Mouse (Mus musculus): ENCODE results near the gene Ciita. TPM values are rescaled to one million over a fixed set of nuclear protein-coding genes. Genes with fewer than 3 reads are reported as not detected.
A peak's percentile ranks its signal among the peaks of the same experiment; 100 is the strongest.

The Ciita gene
- polyA plus RNA-seq, 1 experiment from 2014 or later = 2.7 TPM

DNA sequence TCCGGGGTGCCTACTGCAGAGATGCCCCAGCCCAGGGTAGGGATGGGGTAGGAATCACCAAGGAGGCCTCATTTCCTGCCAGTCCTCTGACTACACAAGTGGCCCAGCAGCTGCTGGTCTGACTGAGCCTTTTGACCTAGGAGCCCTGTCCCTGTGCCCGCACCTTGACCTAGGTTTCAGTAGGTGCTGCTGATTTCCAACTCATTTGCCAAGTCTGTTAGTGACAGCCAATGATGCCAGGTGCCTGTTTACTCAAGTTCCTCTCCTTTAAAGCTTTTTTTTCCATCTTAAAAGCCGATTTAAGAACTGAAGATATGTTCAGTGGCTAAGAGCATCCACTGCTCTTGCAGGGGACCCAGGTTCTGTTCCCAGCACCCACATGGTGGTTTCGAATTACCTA, 53.9 kb downstream of the Ciita start:
- Histone ChIP-seq H3K9ac (ENCODE audit: low read length) (no peak overlapping the region), H3K27ac (ENCODE audit: low read length) (no peak overlapping the region), H3K4me3 (ENCODE audit: low read length) (no peak overlapping the region), H3K4me1 (ENCODE audit: control insufficient read depth, insufficient read depth, low read length) (peaks cover 30% of the 10 kb centered on the region), H3K9me3 (replicated peaks; ENCODE audit: control insufficient read depth, low read length) (no peaks in the 10 kb centered on the region), H3K36me3 (ENCODE audit: control insufficient read depth, insufficient read depth) (peaks cover 2% of the 10 kb centered on the region; the same call in 1 of the 2 replicates), H3K27me3 (ENCODE audit: control insufficient read depth, insufficient read depth, low read length) (no peaks in the 10 kb centered on the region), H3K4me2 (ENCODE audit: low read depth, low read length) (no peak overlapping the region)
- ATAC-seq (replicated peaks; ENCODE audit: extremely low read depth, insufficient read depth, low FRiP score) = no peak
- WGBS = 91% methylated on average over 4 of the region's 4 CpGs

DNA sequence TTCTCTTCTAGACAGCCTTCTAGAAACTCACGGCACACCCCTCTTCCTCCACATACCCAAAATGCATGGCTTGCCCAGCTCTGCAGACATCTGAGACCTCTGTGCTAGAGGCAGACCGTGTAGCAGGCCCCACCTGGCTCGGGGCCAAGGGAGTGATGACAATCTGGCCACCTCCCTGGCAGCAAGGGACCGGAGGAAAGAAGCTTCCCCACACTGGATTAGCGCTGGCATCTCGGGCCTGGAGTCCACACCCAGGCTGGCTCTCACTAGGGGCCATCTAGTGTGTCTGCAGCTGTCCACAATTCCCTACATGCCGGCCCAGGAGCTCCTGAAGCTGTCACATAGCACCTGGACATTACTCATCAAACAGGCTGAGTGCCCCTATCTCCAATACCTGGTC, 54.7 kb downstream of the Ciita start:
- no peak overlapping the region for H3K4me2 ChIP-seq (ENCODE audit: low read depth, low read length)
- peaks cover 32% of the 10 kb centered on the region for H3K4me1 ChIP-seq (ENCODE audit: control insufficient read depth, insufficient read depth, low read length)
- H3K4me3 ChIP-seq (ENCODE audit: low read length) = no peak overlapping the region
- H3K9me3 ChIP-seq (replicated peaks; ENCODE audit: control insufficient read depth, low read length) = no peaks in the 10 kb centered on the region
- H3K36me3 ChIP-seq (ENCODE audit: control insufficient read depth, insufficient read depth) = peaks cover 2% of the 10 kb centered on the region; the same call in 1 of the 2 replicates
- 43% methylated on average over 7 of the region's 7 CpGs for WGBS
- H3K9ac ChIP-seq (ENCODE audit: low read length) = no peak overlapping the region
- ATAC-seq (replicated peaks; ENCODE audit: extremely low read depth, insufficient read depth, low FRiP score) = no peak
- H3K27ac ChIP-seq (ENCODE audit: low read length) = no peak overlapping the region
- no peaks in the 10 kb centered on the region for H3K27me3 ChIP-seq (ENCODE audit: control insufficient read depth, insufficient read depth, low read length)

DNA sequence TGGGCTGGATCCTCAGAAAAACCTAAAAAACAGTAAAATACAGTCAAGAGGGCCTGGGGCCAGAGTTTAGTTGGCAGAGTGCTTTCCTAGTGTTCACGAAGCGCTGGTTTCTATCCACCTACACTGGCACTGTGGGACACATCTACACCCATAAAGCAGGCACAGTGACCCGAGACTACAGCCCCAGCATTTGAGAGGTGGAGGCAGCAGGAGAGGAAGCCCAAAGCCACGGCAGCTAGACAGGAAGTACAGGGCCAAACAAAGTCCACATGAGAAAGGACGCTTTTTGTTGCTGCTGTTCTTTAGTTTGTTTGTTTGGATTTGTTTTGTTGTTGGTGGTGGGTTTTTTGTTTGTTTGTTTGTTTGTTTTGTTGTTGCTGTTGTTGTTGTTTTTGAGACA, 56.5 kb downstream of the Ciita start:
- H3K36me3 ChIP-seq (ENCODE audit: control insufficient read depth, insufficient read depth) = no peaks in the 10 kb centered on the region
- no peak overlapping the region for H3K4me2 ChIP-seq (ENCODE audit: low read depth, low read length)
- H3K27ac ChIP-seq (ENCODE audit: low read length) = no peak overlapping the region
- no peaks in the 10 kb centered on the region for H3K27me3 ChIP-seq (ENCODE audit: control insufficient read depth, insufficient read depth, low read length)
- ATAC-seq (replicated peaks; ENCODE audit: extremely low read depth, insufficient read depth, low FRiP score) = no peak
- H3K4me3 ChIP-seq (ENCODE audit: low read length) = no peak overlapping the region
- 74% methylated on average over 5 of the region's 5 CpGs for WGBS
- no peak overlapping the region for H3K9ac ChIP-seq (ENCODE audit: low read length)
- H3K4me1 ChIP-seq (ENCODE audit: control insufficient read depth, insufficient read depth, low read length) = peaks cover 41% of the 10 kb centered on the region
- no peaks in the 10 kb centered on the region for H3K9me3 ChIP-seq (replicated peaks; ENCODE audit: control insufficient read depth, low read length)

DNA sequence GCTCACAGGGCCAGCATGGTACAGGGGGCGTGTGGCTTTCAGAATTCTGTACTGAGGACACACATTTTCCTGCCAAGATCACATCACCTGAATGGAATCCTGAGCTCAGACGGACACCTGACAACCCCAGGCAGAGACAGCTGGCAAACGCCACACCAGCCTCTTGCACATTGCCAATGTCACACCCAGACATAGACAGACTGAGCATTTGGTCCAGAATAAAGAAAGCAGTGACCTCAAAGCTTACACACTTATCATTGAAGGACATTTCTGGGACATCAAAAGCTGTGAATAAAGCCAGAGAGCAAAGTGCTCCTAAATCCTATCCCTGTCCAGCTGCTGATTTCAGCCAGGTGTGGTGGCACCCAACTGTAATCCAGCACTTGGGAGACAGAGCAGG, 57.1 kb downstream of the Ciita start:
- no peaks in the 10 kb centered on the region for H3K9me3 ChIP-seq (replicated peaks; ENCODE audit: control insufficient read depth, low read length)
- H3K27me3 ChIP-seq (ENCODE audit: control insufficient read depth, insufficient read depth, low read length) = no peaks in the 10 kb centered on the region
- H3K4me2 ChIP-seq (ENCODE audit: low read depth, low read length) = no peak overlapping the region
- no peak for ATAC-seq (replicated peaks; ENCODE audit: extremely low read depth, insufficient read depth, low FRiP score)
- H3K4me1 ChIP-seq (ENCODE audit: control insufficient read depth, insufficient read depth, low read length) = peaks cover 45% of the 10 kb centered on the region
- H3K4me3 ChIP-seq (ENCODE audit: low read length) = no peak overlapping the region
- H3K36me3 ChIP-seq (ENCODE audit: control insufficient read depth, insufficient read depth) = no peaks in the 10 kb centered on the region
- no peak overlapping the region for H3K9ac ChIP-seq (ENCODE audit: low read length)
- WGBS = 45% methylated on average over 3 of the region's 3 CpGs
- H3K27ac ChIP-seq (ENCODE audit: low read length) = no peak overlapping the region

DNA sequence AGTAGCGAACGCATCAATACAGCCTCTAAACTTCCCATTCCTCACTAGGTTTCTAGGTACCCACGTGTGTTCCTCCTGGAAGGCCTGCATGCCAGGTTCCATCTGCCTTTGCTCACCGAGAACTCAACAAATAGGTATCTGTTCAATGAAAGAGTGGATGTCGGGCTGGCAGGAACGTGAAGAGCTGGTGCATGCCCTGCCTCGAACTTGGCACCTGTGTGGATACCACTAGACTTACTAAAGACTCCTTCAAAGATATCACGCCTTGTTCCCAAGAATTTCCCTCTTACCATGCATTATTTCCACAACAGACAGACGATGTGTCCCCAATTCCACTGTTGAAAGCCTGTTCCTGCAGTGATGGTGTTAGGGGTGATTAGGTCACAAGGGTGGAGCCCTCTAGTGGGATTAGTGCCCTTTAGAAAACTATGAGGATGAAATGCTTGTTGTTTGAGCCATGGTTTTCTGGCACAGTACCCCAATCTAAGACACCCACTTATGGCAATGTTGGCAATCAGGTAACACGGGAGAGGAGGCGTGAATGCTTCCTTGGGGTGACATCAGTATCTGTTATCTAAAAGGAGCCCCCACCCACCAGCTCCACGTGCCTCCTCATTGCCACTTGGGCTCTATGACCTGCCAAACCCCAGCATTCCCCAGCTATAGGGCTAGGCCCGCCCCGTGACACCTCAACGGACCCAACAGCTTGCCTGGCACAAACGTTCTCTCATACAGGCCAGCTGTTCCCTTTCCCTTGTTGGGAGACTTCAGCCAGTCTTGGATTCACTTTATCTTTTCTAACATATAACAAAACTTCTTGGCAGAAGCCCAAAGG, 61.1 kb downstream of the Ciita start:
- peak overlapping the region; percentile 84 for H3K27ac ChIP-seq (ENCODE audit: low read length)
- H3K4me1 ChIP-seq (ENCODE audit: control insufficient read depth, insufficient read depth, low read length) = peaks cover 39% of the 10 kb centered on the region

DNA sequence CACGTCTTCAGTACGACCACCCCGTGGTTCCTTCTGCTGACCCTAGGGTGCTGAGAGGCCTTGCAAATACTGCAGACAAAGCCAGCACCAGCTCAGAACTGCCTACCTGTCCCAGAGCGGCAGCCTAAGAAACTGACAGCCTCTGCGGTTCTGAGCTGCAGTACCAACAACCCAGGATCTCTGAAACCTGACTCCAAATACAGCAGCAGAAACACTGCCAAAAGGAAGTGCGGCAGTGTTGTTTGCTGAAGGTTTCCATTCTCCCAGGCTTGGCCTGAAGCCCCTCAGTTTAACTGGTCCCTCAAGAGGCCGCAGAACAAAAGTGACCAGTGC, 61.7 kb downstream of the Ciita start:
- Histone ChIP-seq H3K27ac (ENCODE audit: low read length) (peak overlapping the region; percentile 84), H3K27me3 (ENCODE audit: control insufficient read depth, insufficient read depth, low read length) (no peaks in the 10 kb centered on the region), H3K4me1 (ENCODE audit: control insufficient read depth, insufficient read depth, low read length) (peaks cover 41% of the 10 kb centered on the region), H3K4me3 (ENCODE audit: low read length) (peak overlapping the region; percentile 78), H3K36me3 (ENCODE audit: control insufficient read depth, insufficient read depth) (no peaks in the 10 kb centered on the region), H3K4me2 (ENCODE audit: low read depth, low read length) (peak overlapping the region; percentile 70), H3K9me3 (replicated peaks; ENCODE audit: control insufficient read depth, low read length) (no peaks in the 10 kb centered on the region), H3K9ac (ENCODE audit: low read length) (peak overlapping the region; percentile 83)
- WGBS = 19% methylated on average over 7 of the region's 7 CpGs
- ATAC-seq (replicated peaks; ENCODE audit: extremely low read depth, insufficient read depth, low FRiP score) = no peak

More for the DNA sequence above, 61.1 kb downstream of the Ciita start:
- H3K36me3 ChIP-seq (ENCODE audit: control insufficient read depth, insufficient read depth) = no peaks in the 10 kb centered on the region
- H3K27me3 ChIP-seq (ENCODE audit: control insufficient read depth, insufficient read depth, low read length) = no peaks in the 10 kb centered on the region
- no peaks in the 10 kb centered on the region for H3K9me3 ChIP-seq (replicated peaks; ENCODE audit: control insufficient read depth, low read length)
- 58% methylated on average over 16 of the region's 16 CpGs for whole genome bisulfite sequencing
- peak overlapping the region; percentile 78 for H3K4me3 ChIP-seq (ENCODE audit: low read length)
- peak overlapping the region; percentile 83 for H3K9ac ChIP-seq (ENCODE audit: low read length)
- no peak for ATAC-seq (replicated peaks; ENCODE audit: extremely low read depth, insufficient read depth, low FRiP score)
- peak overlapping the region; percentile 70 for H3K4me2 ChIP-seq (ENCODE audit: low read depth, low read length)

DNA sequence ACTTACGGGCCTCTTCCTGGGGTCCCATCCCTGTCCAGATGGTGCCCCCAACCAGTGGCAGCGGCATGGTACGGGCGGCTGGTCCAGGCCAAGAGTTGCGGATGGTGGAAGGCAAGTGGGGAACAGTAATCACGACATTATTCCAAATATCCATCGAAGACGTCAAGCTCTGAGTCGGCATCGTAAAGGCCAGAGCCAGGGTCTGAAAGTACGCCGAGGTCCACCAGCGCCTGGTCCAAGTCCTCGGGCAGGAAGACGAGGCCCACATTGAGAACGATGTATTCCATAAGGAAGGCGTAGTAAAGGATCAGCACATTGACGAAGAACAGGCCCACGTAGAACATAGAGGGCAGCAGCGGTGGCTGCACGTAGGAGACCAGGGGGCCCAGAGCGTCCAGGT, 62.4 kb downstream of the Ciita start:
- H3K27ac ChIP-seq (ENCODE audit: low read length) = peak overlapping the region; percentile 84
- H3K4me1 ChIP-seq (ENCODE audit: control insufficient read depth, insufficient read depth, low read length) = peaks cover 43% of the 10 kb centered on the region
- H3K4me2 ChIP-seq (ENCODE audit: low read depth, low read length) = peak overlapping the region; percentile 70
- H3K36me3 ChIP-seq (ENCODE audit: control insufficient read depth, insufficient read depth) = no peaks in the 10 kb centered on the region
- H3K9ac ChIP-seq (ENCODE audit: low read length) = peak overlapping the region; percentile 83
- no peak for ATAC-seq (replicated peaks; ENCODE audit: extremely low read depth, insufficient read depth, low FRiP score)
- no peaks in the 10 kb centered on the region for H3K9me3 ChIP-seq (replicated peaks; ENCODE audit: control insufficient read depth, low read length)
- peak overlapping the region; percentile 78 for H3K4me3 ChIP-seq (ENCODE audit: low read length)
- H3K27me3 ChIP-seq (ENCODE audit: control insufficient read depth, insufficient read depth, low read length) = no peaks in the 10 kb centered on the region
- WGBS = 3% methylated on average over 22 of the region's 22 CpGs

DNA sequence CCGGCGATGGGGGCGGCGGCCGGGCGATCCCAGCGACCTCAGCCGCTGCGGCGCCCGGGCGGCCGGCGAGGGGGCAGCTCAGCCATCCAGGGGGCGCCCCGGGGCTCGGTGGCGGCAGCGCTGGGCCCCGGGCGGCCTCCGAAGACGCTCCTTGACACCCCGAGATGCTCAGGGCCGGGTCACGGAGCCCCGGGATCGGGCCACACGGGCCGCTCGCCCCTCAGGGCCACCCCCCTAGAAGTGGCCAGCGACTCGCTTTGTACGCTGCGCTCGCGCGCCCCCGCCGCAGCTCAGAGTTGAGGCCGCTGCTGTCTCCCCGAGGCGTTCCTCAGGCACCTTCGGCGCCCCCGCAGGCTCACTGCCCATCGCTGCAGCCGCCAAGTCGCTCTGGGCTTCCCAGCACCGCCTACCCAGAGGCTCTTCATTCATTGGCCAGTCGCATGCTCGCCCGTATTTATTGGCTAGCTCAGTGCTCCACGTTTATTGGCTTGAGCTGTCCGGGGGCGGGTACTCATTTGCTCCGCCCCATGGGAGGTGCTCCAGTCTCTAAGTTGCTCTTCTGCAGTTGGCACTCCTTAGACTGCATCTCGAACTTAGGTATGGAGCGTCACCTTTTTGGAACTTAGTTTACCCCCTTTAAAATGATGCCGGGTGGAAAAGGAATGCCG, 63.0 kb downstream of the Ciita start, which contains the start of gene Dexi:
Dexi (minus strand) TSS at position 357 of the 668 bp plus-strand sequence.
- Histone ChIP-seq H3K9me3 (replicated peaks; ENCODE audit: control insufficient read depth, low read length) (no peaks in the 10 kb centered on the region), H3K9ac (ENCODE audit: low read length) (peak within 1 kb of the TSS; percentile 83), H3K4me3 (ENCODE audit: low read length) (peak within 1 kb of the TSS; percentile 78), H3K4me1 (ENCODE audit: control insufficient read depth, insufficient read depth, low read length) (peaks cover 42% of the 10 kb centered on the region), H3K27me3 (ENCODE audit: control insufficient read depth, insufficient read depth, low read length) (no peaks in the 10 kb centered on the region), H3K36me3 (ENCODE audit: control insufficient read depth, insufficient read depth) (no peaks in the 10 kb centered on the region), H3K27ac (ENCODE audit: low read length) (peak within 1 kb of the TSS; percentile 84), H3K4me2 (ENCODE audit: low read depth, low read length) (peak within 1 kb of the TSS; percentile 70)
- WGBS = under 1% methylated on average over 45 of the region's 61 CpGs
- peak; percentile 91 for ATAC-seq (replicated peaks; ENCODE audit: extremely low read depth, insufficient read depth, low FRiP score)

DNA sequence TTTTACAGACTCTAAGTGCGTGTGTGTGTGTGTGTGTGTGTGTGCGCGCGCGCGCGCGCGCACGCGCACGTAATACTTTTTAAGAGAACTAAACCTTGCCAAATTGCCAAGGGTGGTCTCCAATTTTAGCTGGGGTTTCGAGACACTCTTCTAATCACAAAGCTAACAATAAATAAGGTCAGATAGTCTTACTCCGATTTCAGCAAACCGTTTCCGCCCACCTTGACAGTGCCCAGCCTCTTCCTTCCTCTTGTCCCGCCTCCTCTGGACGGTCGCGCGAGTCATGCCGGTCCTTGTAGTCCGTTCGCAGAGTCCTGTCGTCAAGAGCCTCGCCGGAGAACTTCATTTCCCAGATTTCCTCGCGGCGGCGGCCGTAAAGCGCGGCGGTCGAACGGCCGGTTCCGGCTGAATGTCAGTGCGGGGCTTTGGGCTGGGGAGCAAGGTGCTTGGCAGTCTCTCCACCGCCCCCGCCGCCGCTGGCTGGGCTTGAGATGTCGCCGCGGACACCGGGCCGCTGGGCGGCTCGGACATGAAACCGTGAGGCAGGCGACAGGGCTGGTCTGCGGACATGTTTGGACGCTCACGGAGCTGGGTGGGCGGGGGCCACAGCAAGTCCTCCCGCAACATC, 65.2 kb downstream of the Ciita start, which contains the start of gene Clec16a:
Clec16a (plus strand) TSS at position 345 of the 628 bp plus-strand sequence.
- peaks cover 35% of the 10 kb centered on the region for H3K4me1 ChIP-seq (ENCODE audit: control insufficient read depth, insufficient read depth, low read length)
- under 1% methylated on average over 58 of the region's 58 CpGs for WGBS
- ATAC-seq (replicated peaks; ENCODE audit: extremely low read depth, insufficient read depth, low FRiP score) = peak; percentile 82
- peak within 1 kb of the TSS; percentile 82 for H3K9ac ChIP-seq (ENCODE audit: low read length)
- no peaks in the 10 kb centered on the region for H3K27me3 ChIP-seq (ENCODE audit: control insufficient read depth, insufficient read depth, low read length)
- no peaks in the 10 kb centered on the region for H3K36me3 ChIP-seq (ENCODE audit: control insufficient read depth, insufficient read depth)
- peak within 1 kb of the TSS; percentile 90 for H3K4me2 ChIP-seq (ENCODE audit: low read depth, low read length)
- peak within 1 kb of the TSS; percentile 69 for H3K4me3 ChIP-seq (ENCODE audit: low read length)
- no peaks in the 10 kb centered on the region for H3K9me3 ChIP-seq (replicated peaks; ENCODE audit: control insufficient read depth, low read length)
- H3K27ac ChIP-seq (ENCODE audit: low read length) = peak within 1 kb of the TSS; percentile 81

Measured in heart, embryonic 16.5 days (tissue).